Mouse (Mus musculus) spleen, embryonic (tissue): Measurements from ENCODE around the gene BC049715.
"Not testable (repeated sequence)": the region's sequence is repeated elsewhere in the genome, so short reads cannot be mapped to it uniquely, and the experiment has no call there.

Experiments used
- CTCF ChIA-PET: fragments of 350-600 bp; sonication (Branson Sonifier 250); formaldehyde crosslinking; loops from one replicate; lab custom pipeline; 2022; lab: Charles Lee

BC049715 gene

DNA sequence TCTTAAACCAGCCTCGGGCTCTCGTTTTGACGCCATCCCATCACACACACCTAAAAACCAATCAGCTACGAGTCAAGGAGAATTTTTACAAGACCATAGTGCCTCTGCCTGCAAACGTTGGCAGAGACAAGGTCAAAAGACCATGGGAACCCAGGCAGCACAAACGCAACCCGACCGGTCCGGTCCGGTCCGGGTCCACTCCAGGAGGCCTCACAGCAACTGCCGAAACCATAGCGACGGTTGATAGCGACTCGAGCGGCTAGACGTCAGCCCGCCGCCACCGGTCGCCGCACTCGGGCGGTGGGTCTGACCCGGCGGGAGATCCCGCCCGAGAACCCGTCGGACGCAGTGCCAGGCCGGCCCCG, at the start of gene BC049715:
TSS of gene BC049715 (plus strand) at position 111 of the 365 bp plus-strand sequence.
- CTCF ChIA-PET = no interaction called here

DNA sequence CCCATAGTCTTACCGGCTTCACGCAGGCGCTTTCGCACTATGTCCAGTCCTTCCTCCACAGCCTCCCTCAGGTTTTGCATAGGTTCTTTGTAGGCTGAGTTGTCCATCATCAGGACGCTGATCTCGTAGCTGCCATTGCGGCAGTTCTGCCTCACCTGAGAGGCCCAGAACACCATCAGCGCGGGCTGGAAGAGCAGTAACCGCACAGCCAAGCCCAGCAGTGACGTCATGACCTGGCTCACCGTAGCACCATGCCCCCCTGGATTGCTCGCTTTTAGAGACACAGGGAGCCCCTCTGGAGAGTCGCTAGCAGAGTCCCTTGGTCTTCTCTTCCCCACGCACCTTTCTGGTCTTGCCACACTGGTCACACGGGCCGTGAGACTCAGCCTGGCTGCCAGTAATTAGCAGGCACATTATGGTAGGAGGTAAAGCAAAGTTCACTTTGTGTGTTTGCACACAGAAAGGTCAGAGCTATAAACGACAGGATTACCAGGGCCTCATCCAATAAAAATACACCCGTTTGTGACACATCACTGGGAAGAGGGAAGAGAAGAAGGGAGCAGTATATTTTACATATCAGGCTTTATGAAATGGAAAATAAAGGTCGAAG, 45.9 kb upstream of the BC049715 start, which contains the start of gene Gucy2c:
TSS of gene Gucy2c (minus strand) at position 389 of the 610 bp plus-strand sequence.
- CTCF ChIA-PET = no interaction called here

DNA sequence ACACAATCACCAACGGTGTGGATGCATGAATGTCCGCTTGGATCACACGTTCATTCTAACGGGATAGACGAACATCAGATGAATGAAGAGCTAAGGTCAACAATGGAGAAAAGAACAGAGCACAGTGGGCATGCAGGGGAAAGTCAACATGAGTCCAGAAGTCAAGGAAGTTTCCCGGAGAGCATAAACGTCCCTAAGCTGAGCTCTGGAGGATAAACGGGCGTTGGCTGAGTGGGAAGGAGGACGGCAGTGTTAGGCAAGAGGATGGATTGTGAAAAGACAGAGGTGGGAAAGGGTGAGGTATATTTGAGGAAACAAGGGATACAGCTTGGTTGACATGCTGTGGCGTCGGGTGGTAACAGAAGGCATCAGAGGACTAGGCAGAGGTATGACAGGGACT, 45.3 kb upstream of the BC049715 start:
- CTCF ChIA-PET = no interaction called here

DNA sequence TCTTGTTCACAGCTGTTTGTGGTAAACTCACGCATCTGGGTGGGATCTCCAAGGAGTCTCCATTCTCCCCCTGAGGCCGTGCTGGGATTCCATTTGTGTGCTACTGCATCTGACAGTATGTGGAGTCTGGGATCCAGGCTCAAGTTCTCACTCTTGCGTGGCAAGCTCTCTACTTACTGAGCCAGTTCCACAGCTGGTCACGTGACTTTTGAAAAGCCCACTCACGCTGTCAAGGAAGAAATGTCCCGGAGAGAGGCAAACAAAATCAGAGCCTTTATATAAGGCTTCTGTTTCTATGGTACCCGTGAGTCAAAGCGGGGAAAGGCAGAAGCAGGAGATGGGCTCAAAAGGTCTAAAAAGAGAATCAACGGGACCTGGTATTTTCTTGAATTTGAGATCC, 44.7 kb upstream of the BC049715 start:
- CTCF ChIA-PET = no interaction called here

DNA sequence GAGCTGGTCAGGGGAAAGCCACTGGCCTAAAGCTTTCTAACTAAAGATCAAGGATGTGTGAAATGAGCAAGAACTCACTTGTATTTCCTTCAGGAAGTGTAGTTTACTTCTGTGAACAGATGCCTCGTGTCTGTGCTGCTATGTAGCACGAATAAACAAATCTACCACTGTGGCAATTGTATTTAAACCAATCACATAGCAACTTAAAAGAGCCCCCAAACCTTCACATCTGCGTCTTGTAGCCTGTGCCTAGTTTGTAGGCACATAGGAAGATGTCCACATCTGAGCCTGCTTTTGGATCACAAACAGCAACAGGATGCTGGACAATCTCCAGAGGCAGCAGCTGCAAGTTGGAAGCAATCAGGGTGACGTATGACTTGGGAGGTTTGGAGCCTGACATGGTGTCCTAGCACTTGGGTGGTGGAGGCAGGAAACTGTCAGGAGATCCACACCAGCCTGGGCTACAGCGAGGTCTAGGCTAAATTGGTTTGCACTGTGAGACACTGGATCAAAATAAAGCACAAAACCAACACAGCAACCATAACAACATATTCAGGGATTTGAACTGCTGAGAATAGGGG, 37.9 kb upstream of the BC049715 start:
- CTCF ChIA-PET = no interaction called here

DNA sequence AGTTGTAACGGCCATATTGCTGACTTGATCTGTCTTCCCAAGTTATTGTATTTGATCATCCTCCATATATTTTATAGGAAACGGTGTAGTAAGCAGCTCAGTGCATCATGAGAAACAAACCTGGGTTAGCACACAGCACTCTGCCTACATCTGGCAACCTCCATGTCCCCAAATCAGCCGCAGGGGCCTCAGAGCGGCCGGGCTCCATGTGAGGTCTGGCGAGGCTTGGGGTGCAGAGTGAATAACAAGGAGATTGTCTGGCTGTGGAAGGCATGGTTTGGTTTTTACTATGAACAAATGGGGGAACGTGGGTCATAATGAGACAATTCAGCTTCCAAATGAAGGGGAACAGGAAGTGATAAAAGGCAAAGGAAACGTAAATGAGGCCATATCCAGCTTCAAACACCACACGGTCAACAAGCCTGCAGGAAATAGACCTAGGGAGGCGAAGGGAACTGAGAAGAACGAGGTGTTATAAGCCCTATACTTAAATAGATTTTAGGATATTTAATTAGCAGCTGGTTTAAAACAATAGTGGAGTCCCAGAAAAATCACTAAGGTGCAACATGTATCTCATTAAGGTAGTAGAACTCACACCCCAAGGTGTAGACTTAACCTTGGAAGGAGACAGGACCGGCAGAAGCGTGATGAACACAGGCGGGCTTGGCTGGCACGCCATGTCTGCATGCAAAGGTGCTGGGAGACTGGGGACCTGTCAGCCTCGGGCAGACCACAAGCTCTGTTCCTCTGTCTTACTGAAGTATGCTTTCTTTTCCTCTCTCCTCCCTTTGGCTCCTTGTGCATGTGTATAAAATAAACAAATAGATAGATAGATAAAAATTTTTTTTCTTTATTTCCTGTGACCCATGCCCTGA, 34.3 kb upstream of the BC049715 start:
- CTCF ChIA-PET = no interaction called here

DNA sequence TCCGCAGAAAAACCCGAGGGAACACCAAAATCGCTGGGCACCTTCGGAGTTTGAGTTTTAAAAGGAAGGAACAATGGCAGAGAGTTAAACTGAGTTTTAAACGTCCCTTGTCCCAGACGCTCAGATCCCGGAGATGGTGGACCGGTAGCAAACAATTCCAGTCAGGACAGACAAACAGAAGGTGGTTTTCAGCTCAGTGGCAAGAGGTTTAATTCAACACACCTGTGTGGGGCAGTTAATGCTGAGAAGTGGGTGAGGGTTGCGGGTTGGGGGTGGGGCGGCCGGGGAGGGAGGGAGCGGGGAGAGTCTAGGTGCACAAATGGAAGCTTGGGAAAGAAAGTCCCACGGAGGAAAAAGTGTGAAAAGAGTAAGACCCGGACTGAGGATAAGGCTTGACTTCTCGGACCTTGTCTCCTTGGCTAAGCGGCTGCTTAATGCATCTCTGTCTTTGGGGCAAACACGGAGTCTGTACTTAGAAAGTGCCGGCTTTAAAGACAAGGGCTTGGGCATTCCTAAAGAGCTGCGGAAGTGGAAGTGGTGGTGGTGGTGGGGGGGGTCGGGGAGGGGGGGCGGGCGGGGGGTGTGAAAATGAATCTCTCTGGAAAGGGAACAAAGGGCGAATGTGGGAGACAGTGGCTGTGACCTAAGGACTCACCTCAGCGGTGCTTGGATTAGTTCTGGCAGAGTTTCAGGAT, 33.4 kb upstream of the BC049715 start:
- CTCF ChIA-PET = no interaction called here

DNA sequence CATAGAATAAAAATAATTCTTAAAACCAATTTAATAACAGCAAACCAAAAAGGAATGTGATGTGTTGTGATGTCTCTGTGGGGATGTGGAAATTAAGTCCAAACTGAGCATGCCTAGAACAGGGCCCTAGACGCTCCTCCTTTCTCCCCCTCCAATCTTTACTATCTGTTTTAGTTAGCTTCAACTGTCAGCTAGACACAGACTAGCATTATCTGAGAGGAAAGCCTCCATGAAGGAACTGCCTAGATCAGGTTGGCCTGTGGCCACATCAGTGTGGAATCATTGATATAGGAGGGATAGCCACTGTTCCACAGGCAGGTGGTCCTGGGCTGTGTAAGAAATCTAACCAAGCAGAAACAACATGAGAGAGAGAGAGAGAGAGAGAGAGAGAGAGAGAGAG, 32.3 kb upstream of the BC049715 start:
- CTCF ChIA-PET = no interaction called here

DNA sequence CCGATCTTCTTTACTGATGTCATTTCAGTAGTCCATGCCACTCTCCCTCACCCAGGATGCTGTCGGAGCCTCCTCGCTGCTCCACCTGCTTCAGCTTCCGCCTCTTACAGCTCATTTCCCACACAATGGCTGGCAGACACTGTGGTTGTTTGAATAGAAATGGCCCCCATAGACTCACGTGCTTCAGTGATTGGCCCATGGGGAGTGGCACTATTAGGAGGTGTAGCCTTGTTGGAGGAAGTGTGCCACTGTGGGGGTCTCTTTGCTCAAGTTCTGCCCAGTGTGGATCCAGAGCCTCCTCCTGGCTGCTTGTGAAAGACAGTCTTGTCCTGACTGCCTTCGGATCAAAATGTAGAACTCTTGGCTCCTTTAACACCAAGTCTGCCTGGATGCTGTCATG, 31.6 kb upstream of the BC049715 start:
- CTCF ChIA-PET = no interaction called here

DNA sequence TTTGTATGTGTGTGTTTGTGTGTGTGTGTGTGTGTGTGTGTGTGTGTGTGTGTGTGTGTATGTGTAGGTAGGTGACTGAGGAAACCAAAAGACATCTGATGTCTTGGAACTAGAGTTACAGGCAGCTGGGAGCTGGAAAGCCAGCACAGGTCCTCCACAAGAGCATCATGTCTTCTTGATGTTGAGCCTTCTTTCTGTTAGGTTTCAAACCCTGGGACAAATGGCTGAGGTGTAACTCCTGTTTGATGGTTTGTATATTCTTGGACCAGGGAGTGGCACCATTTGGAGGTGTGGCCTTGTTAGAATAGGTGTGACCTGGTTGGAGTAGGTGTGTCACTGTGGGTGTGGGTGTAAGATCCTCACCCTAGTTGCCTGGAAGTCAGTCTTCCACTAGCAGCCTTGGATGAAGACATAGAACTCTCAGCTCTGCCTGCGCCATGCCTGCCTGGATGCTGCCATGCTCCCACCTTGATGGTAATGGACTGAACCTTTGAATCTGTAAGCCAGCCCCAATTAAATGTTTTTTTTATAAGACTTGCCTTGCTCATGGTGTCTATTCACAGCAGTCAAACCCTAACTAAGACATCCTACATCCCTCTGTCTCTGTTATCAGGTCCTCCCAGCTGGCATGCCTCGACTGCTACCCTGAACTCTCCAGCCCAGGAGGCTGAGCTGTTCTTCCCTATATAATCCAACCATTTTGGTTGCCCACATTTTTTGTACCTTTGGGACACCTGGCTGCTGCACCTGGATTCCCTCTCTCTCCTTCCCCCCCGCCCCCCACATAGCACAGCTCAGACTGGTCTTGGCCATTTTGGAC, 29.3 kb upstream of the BC049715 start:
- CTCF ChIA-PET = not testable (repeated sequence)

DNA sequence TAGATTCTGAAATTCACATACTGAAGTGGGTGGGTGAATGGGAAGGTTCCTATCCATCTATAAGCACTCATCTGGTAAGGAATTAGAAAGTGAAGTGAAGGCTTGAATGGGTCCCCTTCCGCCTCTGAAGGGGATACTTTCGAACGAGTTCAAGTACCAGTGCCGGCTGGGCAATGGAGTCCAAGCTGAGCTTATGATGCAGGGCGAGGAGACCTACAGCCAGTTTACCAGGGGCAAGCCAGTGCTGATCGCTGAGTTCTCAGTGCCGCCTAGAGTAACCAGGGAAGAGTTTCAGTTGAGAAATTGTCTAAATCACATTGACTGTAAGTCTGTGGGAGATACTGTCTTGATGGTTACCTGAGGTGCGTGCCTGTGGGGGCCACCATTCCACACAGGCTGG, 26.7 kb upstream of the BC049715 start:
- CTCF ChIA-PET = no interaction called here

DNA sequence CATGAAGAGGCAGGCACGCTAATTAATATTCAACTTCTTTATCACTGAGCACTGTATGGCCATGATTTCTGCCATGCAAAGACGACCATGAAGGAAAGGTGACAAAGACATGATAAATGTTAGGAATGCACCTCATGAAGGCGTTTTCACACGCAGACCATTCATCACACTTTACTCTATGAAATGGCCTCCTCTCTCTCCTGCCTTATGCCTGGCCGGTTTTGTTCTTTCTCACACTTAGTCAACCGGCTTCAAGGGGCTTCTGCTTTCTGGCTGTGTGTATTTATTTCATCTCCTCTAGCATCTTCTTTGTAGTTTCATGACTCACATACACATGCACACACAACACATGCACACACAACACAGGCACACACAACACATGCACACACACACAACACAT, 26.2 kb upstream of the BC049715 start:
- CTCF ChIA-PET = no interaction called here

DNA sequence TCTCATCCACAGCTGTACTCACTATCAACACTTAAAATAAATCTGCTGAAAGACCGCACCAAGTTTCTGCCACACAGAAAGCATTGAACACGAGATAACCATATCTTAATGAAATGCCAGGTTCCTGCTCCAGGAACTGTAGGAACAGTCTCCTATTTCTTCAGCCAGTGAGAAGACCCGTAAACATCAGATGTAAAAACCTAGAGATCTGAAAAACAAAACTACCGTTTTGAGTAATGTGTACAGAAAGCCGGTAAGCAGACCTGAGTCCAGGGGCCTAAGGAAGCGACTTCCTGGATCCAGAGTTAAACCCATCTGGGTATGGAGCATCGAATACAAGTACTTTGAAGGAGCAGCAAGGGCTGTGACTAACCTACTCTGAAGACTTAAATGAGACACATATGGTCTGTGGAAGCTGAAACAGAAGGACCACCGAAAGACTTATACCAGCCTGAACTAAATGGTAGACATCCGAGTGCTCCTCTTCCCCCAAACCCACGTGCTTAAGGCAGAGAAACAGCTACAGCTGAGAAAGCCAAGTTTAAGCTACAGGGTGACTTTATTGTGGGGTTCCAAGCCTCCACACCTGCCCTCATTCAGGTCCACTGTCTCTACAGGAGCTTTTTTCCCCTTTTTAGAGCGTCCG, 24.2 kb upstream of the BC049715 start:
- CTCF ChIA-PET = interaction anchor here (0.5 to 1.0 kb wide), 2 partner anchors 15 to 57 kb away, joined by 3 read pairs; no protein-coding TSS in a partner anchor

DNA sequence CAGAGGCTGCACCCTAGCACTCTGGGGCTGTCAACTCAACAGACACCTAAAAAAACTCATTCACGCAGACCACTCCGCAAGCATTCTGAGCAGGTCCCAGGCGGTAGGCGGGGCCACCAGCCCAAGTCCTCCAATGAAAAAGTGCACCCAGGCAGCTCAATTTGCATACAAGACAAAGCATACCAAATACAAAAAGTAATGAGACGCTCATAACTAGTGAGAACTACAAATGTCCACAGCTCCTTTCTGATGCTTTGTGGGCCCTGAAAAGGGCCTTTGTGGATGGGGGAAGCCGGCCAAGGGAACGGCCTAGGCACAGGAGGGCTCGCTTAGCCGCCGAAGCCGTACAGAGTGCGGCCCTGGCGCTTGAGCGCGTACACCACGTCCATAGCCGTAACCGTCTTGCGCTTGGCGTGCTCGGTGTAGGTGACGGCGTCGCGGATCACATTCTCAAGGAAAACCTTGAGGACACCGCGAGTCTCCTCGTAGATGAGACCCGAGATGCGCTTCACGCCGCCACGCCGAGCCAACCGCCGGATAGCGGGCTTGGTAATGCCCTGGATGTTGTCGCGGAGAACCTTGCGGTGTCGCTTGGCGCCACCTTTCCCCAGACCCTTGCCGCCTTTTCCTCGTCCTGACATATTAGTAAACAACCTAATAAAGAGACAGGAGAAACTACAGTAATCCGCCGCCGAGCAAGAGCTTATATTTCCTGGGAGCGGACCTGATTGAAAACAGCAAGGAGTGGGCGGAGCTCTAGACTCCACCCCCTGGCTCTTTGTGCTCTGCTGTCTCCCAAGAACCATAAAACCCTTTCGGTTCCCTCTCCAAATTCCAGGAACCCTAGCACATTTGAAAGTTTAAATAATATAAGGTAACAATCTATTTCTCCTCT, 23.4 kb upstream of the BC049715 start, which contains the start of gene Hist4h4:
TSS of gene Hist4h4 (minus strand) at position 677 of the 895 bp plus-strand sequence.
- CTCF ChIA-PET = interaction anchor here (0.5 to 1.0 kb wide), 4 partner anchors 8 to 1499 kb away, joined by 3 to 5 read pairs (median 3); no protein-coding TSS in a partner anchor

DNA sequence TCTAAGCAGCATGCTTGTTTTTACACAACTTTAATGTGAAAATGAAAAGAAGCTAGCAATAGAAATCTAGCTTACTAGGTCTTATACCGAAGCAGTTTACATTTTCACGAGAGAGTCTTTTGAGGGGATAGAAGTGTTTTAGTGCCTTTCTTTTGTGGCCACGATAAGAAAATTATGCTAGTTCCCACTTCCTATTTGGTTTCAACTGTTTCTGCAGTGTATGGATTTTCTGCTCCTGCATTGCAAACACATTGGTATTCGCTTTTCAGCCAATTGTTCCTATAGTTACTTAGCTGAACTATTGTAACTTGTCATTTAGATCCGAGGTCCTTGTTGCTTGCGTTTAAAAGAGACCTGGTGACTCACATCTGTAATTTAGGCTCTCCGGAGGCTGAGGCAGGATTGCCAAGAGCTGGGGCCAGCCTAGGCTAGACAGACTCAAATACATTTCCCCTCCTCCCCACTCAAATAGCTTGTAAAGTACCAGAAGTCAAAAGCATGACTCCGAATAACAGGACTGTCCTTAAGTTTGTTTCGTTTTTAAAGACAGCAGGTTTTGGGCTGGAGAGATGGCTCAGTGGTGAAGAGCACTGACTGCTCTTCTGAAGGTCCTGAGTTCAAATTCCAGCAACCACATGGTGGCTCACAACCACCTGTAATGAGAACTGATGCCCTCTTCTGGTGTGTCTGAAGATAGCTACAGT, 22.6 kb upstream of the BC049715 start:
- CTCF ChIA-PET = interaction anchor here (0.7 kb wide), 2 partner anchors 8 to 1500 kb away, joined by 3 to 5 read pairs; no protein-coding TSS in a partner anchor

DNA sequence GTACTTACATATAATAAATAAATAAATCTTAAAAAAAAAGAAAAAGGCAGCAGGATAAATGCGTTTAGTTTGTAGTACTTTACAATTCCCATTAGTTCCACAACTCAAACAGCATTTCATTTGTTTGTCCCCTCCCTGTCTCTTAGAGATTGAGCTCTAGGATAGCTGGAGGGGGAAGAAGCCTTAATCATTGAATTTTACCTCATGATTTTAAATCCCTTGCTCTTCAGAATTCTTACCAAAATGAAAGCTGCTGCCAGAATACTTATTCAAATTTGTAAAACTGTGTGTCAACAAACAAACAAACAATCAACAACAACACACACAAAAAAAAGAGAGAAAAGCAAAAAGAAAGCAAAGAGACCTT, 22.0 kb upstream of the BC049715 start:
- CTCF ChIA-PET = interaction anchor here (0.6 kb wide), 1 partner anchor 201 kb away, joined by 4 read pairs; no protein-coding TSS in a partner anchor

DNA sequence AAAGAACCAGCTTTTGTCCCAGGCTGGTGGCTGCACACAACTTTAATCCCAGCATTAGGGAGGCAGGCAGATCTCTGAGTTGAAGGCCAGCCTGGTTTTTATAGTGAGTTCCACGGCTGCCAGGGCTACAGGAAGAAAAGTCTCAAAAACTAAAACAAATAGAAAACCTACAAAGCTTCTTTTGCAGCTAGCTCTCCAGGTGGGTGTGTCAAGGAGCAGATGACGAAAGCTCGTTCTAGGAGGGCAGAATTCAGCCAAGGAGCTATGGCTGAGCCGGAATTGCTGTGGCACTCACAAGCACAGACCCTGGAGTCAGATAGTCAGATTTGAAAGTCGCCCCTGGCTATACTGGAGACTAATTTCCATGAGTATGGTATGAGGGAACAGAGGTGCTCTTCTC, 20.6 kb upstream of the BC049715 start:
- CTCF ChIA-PET = no interaction called here

DNA sequence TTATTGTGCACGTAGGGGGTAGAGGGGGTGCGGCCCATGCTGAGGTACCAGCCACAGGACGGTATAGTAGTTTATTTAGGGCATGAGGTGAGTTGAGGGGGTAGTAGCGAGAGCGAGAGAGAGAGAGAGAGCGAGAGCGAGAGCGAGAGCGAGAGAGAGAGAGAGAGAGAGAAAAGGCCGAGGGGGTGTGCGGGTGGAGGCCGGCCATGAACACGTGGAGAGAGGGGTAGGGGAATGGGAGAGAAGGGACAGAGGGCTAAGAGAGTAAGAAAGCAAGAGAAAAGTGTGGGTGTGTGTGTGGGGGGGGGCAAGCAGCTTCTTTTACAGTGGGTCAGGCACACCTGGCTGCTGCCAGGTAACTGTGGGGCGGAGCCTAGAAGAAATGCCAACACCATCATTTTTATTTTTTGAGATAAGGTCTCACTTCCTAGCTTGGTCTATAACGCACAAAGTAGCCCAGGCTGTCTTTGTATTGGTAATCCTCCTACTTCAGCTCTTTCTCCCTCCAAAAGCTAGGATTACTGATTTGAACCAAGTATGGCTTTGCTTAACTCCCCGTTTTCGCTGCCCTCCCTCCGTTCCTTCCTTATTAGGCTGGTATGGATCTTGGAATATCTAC, 19.9 kb upstream of the BC049715 start:
- CTCF ChIA-PET = interaction anchor here (1.4 kb wide), 1 partner anchor 13 kb away, joined by 3 read pairs; no protein-coding TSS in a partner anchor
